Mouse (Mus musculus) limb, embryonic 12.5 days (tissue): ENCODE measurements around the gene Ahcy. TPM values are rescaled to one million over a fixed set of nuclear protein-coding genes. Genes with fewer than 3 reads are reported as not detected.
"Not testable (repeated sequence)": the region's sequence is repeated elsewhere in the genome, so short reads cannot be mapped to it uniquely, and the experiment has no call there.

Experiments used
- ATAC-seq: fragments of 200-750 bp; cut with Nextera tagmentation; 2 replicates; pipeline ENCODE4 v1.8.0; 2017; ENCODE audit warnings: low read depth, moderate TSS enrichment; ENCODE audit not compliant: insufficient number of reproducible peaks, insufficient read depth, low FRiP score, low TSS enrichment
- H3K27ac ChIP-seq: fragments of 300-500 bp; sonication (generic); 2 replicates; pipeline ENCODE4 v1.5.1; 2016; ENCODE audit warnings: mild to moderate bottlenecking, moderate library complexity
- H3K27me3 ChIP-seq: fragments of 300-500 bp; sonication (generic); 2 replicates; pipeline ENCODE4 v1.6.1; 2016; ENCODE audit warnings: mild to moderate bottlenecking, moderate library complexity
- H3K36me3 ChIP-seq: fragments of 300-500 bp; sonication (generic); 2 replicates; pipeline ENCODE4 v1.6.1; 2016; ENCODE audit warnings: mild to moderate bottlenecking, moderate library complexity
- H3K4me1 ChIP-seq: fragments of 300-500 bp; sonication (generic); replicated peaks from 2 replicates; pipeline ENCODE4 v1.6.1; 2016
- H3K4me2 ChIP-seq: fragments of 300-500 bp; sonication (generic); 2 replicates; pipeline ENCODE4 v1.6.1; 2016; ENCODE audit warnings: mild to moderate bottlenecking, moderate library complexity
- H3K4me3 ChIP-seq: fragments of 300-500 bp; sonication (generic); replicated peaks from 2 replicates; pipeline ENCODE4 v1.5.1; 2016; ENCODE audit warnings: mild to moderate bottlenecking
- H3K9ac ChIP-seq: fragments of 300-500 bp; sonication (generic); replicated peaks from 2 replicates; pipeline ENCODE4 v1.6.1; 2016; ENCODE audit warnings: mild to moderate bottlenecking, moderate library complexity
- H3K9me3 ChIP-seq: fragments of 300-500 bp; sonication (generic); 2 replicates; pipeline ENCODE4 v1.6.1; 2016; ENCODE audit warnings: mild to moderate bottlenecking, moderate library complexity
- WGBS: fragments of 180-500 bp; shearing (Covaris S2); methylation state at CpG from one replicate; pipeline ENCODE4 v1.1.7; 2016; 5-methylcytosine and 5-hydroxymethylcytosine counted together
- polyA plus RNA-seq: library from polyadenylated mRNA; unstranded; fragments of >200 nt; fragmentation: Nextera tagmentation; extraction: Ambion mirVana; gene quantifications from 2 replicates; pipeline ENCODE4 v1.2.1, GENCODE M21; 2016

Gene Ahcy
- polyA plus RNA-seq = 86.0 and 87.8 TPM in 2 replicates

- Histone ChIP-seq H3K4me2 (peak within 1 kb of the TSS; percentile 70), H3K9me3 (no peaks in the 10 kb centered on the region), H3K9ac (peak within 1 kb of the TSS; percentile 82), H3K27me3 (no peaks in the 10 kb centered on the region), H3K4me1 (peaks cover 26% of the 10 kb centered on the region), H3K36me3 (no peaks in the 10 kb centered on the region; the same call in 1 of the 2 replicates), H3K4me3 (peak within 1 kb of the TSS; percentile 69), H3K27ac (peak within 1 kb of the TSS; percentile 88)
- peak; percentile 95 for ATAC-seq
- under 1% methylated on average over 56 of the region's 56 CpGs for WGBS
These were observed at the start of gene Ahcy for GRCm38 (mm10) chr2:155073978-155074765. Ahcy (minus strand) TSS chr2:155074497.

- Histone ChIP-seq H3K9ac (no peak overlapping the region), H3K4me2 (no peak overlapping the region), H3K27me3 (no peaks in the 10 kb centered on the region), H3K27ac (no peak overlapping the region), H3K9me3 (peaks cover 9% of the 10 kb centered on the region; the same call in 1 of the 2 replicates), H3K4me1 (no peaks in the 10 kb centered on the region), H3K36me3 (no peaks in the 10 kb centered on the region), H3K4me3 (no peak overlapping the region)
- WGBS = 72% methylated on average over 7 of the region's 7 CpGs
- no peak for ATAC-seq
These were observed 41.0 kb upstream of the Ahcy start for GRCm38 (mm10) chr2:155115216-155115830.

DNA sequence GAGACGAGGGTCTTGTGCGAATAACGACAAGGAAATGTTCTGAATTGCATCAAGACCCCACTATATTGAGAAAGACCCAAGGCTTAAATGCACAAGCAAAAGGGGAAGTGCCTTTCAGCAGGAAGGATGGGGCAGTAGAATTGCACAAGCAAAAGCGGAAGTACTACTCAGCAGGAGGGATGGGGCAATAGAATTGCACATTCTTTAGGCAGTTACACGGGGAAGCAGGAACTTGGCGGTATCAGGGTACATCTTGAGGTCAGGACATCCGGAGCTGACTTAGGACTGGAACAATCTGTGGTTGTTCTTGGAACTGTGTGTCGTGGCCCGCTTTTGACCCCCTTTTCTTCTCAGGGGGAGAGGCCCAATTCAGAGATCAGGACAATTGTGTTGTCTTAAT is 33.0 kb upstream of the Ahcy start:
- H3K4me3 ChIP-seq, ATAC-seq, H3K4me2 ChIP-seq, H3K9me3 ChIP-seq, H3K9ac ChIP-seq, H3K27ac ChIP-seq, H3K4me1 ChIP-seq, H3K27me3 ChIP-seq, H3K36me3 ChIP-seq: not testable (repeated sequence)
- WGBS = 84% methylated on average over 9 of the region's 9 CpGs

- no peak overlapping the region for H3K27ac ChIP-seq
- H3K4me3 ChIP-seq = no peak overlapping the region
- no peaks in the 10 kb centered on the region for H3K36me3 ChIP-seq
- WGBS = 89% methylated on average over 6 of the region's 6 CpGs
- no peak overlapping the region for H3K9ac ChIP-seq
- H3K9me3 ChIP-seq = no peaks in the 10 kb centered on the region
- no peaks in the 10 kb centered on the region for H3K27me3 ChIP-seq
- ATAC-seq = no peak
- H3K4me1 ChIP-seq = no peaks in the 10 kb centered on the region
- no peak overlapping the region for H3K4me2 ChIP-seq
These were observed 29.3 kb upstream of the Ahcy start for GRCm38 (mm10) chr2:155103607-155104006.

DNA sequence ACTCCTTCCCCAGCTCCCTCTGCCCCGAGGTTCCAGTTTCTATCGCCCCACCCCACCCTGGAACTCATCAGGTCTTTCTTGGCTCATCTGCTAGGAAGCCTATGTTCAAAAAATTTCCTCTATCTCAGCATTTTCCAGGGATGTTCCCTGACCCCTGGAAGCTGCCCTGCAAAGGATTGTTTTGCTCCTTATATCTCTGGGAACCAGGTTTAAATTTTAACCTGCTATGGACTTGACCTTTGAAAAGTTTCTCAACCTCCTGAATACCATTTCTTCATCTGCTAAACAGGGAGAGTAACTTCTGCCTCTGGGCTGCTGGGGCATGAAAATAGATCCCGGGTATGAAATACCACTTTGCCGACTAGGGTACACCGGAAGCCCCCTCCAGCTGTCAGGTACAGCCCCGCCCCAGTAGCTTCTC is 27.5 kb upstream of the Ahcy start:
- H3K36me3 ChIP-seq = no peaks in the 10 kb centered on the region
- no peak overlapping the region for H3K4me2 ChIP-seq
- no peak overlapping the region for H3K4me3 ChIP-seq
- H3K27me3 ChIP-seq = no peaks in the 10 kb centered on the region
- H3K4me1 ChIP-seq = no peaks in the 10 kb centered on the region
- no peak for ATAC-seq
- 63% methylated on average over 6 of the region's 6 CpGs for WGBS
- H3K27ac ChIP-seq = no peak overlapping the region
- H3K9me3 ChIP-seq = no peaks in the 10 kb centered on the region
- H3K9ac ChIP-seq = no peak overlapping the region

- Histone ChIP-seq H3K4me1 (no peaks in the 10 kb centered on the region), H3K27me3 (no peaks in the 10 kb centered on the region), H3K9ac (no peak overlapping the region), H3K9me3 (no peaks in the 10 kb centered on the region), H3K36me3 (no peaks in the 10 kb centered on the region), H3K27ac (no peak overlapping the region), H3K4me3 (no peak overlapping the region), H3K4me2 (no peak overlapping the region)
- ATAC-seq = no peak
- 69% methylated on average over 3 of the region's 3 CpGs for WGBS
These were observed 26.5 kb upstream of the Ahcy start for GRCm38 (mm10) chr2:155100796-155101259.

GRCm38 (mm10) chr2:155099994-155100795 is 25.9 kb upstream of the Ahcy start:
- Histone ChIP-seq H3K4me2 (no peak overlapping the region), H3K4me3 (no peak overlapping the region), H3K4me1 (no peaks in the 10 kb centered on the region), H3K27ac (no peak overlapping the region), H3K27me3 (no peaks in the 10 kb centered on the region), H3K9me3 (no peaks in the 10 kb centered on the region), H3K36me3 (no peaks in the 10 kb centered on the region), H3K9ac (no peak overlapping the region)
- ATAC-seq = no peak
- 70% methylated on average over 14 of the region's 14 CpGs for WGBS

DNA sequence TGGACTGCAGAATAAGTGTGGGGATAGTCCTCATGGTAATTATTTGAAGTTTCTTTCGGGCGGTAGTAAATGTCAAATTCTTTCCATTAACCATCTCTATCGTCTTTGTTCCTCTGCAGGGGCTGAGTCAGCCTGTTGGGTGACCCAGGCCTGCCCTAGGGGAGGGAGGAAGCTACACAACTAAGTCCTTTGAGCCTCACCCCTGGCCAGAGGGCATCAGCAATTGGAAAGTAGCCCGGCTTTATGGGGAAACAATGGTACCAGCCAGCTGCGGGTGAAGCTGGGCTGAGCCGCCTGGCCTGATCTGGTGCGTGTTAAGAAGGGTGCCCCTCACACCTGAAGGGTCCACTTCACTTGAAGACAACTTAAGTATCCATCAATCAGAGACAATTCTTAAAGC is 25.1 kb upstream of the Ahcy start:
- WGBS = 75% methylated on average over 7 of the region's 7 CpGs
- no peak for ATAC-seq

GRCm38 (mm10) chr2:155098720-155099380 is 24.6 kb upstream of the Ahcy start:
- Histone ChIP-seq H3K27ac (no peak overlapping the region), H3K4me3 (no peak overlapping the region), H3K4me1 (no peaks in the 10 kb centered on the region), H3K9ac (no peak overlapping the region), H3K36me3 (no peaks in the 10 kb centered on the region), H3K9me3 (no peaks in the 10 kb centered on the region), H3K4me2 (no peak overlapping the region), H3K27me3 (no peaks in the 10 kb centered on the region)
- WGBS = 88% methylated on average over 9 of the region's 9 CpGs
- ATAC-seq = no peak

More for the DNA sequence above, 25.1 kb upstream of the Ahcy start:
- Histone ChIP-seq H3K4me2 (no peak overlapping the region), H3K9ac (no peak overlapping the region), H3K36me3 (no peaks in the 10 kb centered on the region), H3K4me3 (no peak overlapping the region), H3K27ac (no peak overlapping the region), H3K4me1 (no peaks in the 10 kb centered on the region), H3K27me3 (no peaks in the 10 kb centered on the region), H3K9me3 (no peaks in the 10 kb centered on the region)

- no peaks in the 10 kb centered on the region for H3K27me3 ChIP-seq
- ATAC-seq = no peak
- no peak overlapping the region for H3K9ac ChIP-seq
- no peaks in the 10 kb centered on the region for H3K9me3 ChIP-seq
- no peak overlapping the region for H3K4me3 ChIP-seq
- H3K27ac ChIP-seq = no peak overlapping the region
- H3K36me3 ChIP-seq = no peaks in the 10 kb centered on the region
- no peak overlapping the region for H3K4me2 ChIP-seq
- WGBS = 37% methylated on average over 4 of the region's 4 CpGs
- H3K4me1 ChIP-seq = no peaks in the 10 kb centered on the region
These were observed 19.1 kb upstream of the Ahcy start for GRCm38 (mm10) chr2:155093418-155093817.

- no peak overlapping the region for H3K9ac ChIP-seq
- H3K4me1 ChIP-seq = no peaks in the 10 kb centered on the region
- no peaks in the 10 kb centered on the region for H3K9me3 ChIP-seq
- 81% methylated on average over 3 of the region's 3 CpGs for WGBS
- no peaks in the 10 kb centered on the region for H3K27me3 ChIP-seq
- no peak overlapping the region for H3K4me3 ChIP-seq
- H3K4me2 ChIP-seq = no peak overlapping the region
- ATAC-seq = no peak
- no peaks in the 10 kb centered on the region for H3K36me3 ChIP-seq
- no peak overlapping the region for H3K27ac ChIP-seq
These were observed 17.4 kb upstream of the Ahcy start for GRCm38 (mm10) chr2:155091743-155092075.
